Mouse (Mus musculus) E14TG2a.4 (cell line): ENCODE data around the gene G3bp2.

Experiments
- CTCF ChIP-seq: conservative IDR thresholded peaks from 2 replicates; pipeline ENCODE4 v1.5.1; 2014; ENCODE audit warnings: low read length
- POU5F1 ChIP-seq: IDR thresholded peaks from 2 replicates; pipeline ENCODE4 v1.6.1; 2014; ENCODE audit warnings: low read length, borderline replicate concordance

DNA sequence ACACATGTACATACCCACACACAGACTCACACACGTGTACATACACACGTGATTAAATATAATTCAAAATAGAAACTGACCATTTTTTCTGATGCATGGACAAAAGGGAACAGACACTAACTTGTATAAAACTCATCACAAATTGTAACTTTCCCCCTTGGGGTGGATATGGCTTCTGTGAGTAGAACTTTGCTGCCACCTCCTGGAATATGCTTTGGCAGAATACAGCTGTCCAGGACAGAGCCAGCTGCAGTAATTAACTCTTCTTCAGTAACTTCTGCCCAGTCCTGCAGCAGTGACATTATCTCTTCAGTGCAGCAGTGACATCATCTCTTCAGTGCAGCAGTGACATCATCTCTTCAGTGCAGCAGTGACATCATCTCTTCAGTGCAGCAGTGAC is 80.5 kb downstream of the G3bp2 start:
- TF ChIP-seq POU5F1 (no peak), CTCF (peak; percentile 24; the same call in 1 of the 2 replicates)
